Mouse (Mus musculus) liver, postnatal 0 days (tissue): ENCODE results near the gene Wdr95.

Source experiments
- CTCF ChIP-seq: sonication (generic); IDR thresholded peaks from 2 replicates; pipeline ENCODE4 v1.5.1; 2016; ENCODE audit warnings: antibody characterized with exemption, low read depth
- EP300 ChIP-seq: IDR thresholded peaks from 2 replicates; pipeline ENCODE4 v1.6.1; 2016; ENCODE audit warnings: antibody characterized with exemption, low read depth, mild to moderate bottlenecking

DNA sequence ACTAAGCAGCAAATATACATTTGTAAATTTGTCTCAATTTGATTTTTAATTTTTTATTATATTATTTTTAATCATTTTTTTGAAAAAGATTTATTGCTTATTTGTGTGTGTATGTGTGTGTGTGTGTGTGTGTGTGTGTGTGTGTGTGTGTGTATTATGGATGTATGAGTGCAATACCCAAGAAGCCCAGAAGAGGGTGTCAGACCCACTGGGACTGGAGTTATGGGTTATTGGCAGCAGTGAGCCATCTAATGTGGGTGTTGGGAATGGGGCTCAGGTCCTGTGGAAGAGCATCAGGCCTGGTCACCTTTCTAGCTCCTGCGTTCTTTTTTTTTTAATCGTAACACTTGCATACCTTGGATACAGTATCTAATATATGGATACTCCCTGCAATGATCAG, 22.4 kb upstream of the Wdr95 start:
- no peak for TF ChIP-seq CTCF
- no peak for TF ChIP-seq EP300
